Mouse (Mus musculus): Measurements from ENCODE around the gene Ceacam14.

Gene Ceacam14

DNA sequence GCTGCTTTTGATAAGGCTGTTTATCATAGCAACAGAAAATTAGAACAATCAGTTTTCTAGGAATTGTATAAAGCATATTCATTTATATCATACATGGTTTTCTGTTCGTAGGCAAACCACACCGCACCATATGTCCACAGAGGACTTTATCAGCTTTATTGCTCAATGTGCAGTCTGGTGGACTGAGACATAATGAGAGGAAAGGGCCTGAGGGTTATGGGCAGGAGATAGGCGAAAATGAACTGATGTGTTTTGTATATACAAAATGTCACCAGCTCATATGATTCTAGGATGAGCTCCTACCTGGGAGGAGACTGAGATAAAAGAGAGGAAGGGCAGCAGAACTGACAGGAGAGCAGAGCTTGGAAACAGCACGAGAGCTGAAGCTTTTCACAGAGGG, at the start of gene Ceacam14:
Gene Ceacam14, plus strand, starts transcription at position 301 of the 400 bp plus-strand sequence.
- CTCF ChIA-PET: no interaction called here

More for the DNA sequence above, at the start of gene Ceacam14:
- POLR2A ChIA-PET: no interaction called here
